Mouse (Mus musculus) limb, embryonic 11.5 days (tissue): ENCODE data around the gene Zfp661. TPM values are rescaled to one million over a fixed set of nuclear protein-coding genes. Genes with fewer than 3 reads are reported as not detected.

ENCODE experiments used
- ATAC-seq: fragments of 200-750 bp; cut with Nextera tagmentation; 2 replicates; pipeline ENCODE4 v1.8.0; 2017; ENCODE audit warnings: low read depth; ENCODE audit not compliant: insufficient number of reproducible peaks, low FRiP score, low TSS enrichment
- DNase-seq: peaks from one replicate; pipeline ENCODE4 v3.0.0-alpha.2; 2015; ENCODE audit warnings: low spot score
- H3K27ac ChIP-seq: fragments of 300-500 bp; sonication (generic); replicated peaks from 2 replicates; pipeline ENCODE4 v1.5.1; 2014; ENCODE audit warnings: low read depth, mild to moderate bottlenecking, low read length
- H3K27me3 ChIP-seq: fragments of 300-500 bp; sonication (generic); 2 replicates; pipeline ENCODE4 v1.6.1; 2014; ENCODE audit warnings: mild to moderate bottlenecking, low read length, mixed read lengths; ENCODE audit not compliant: control insufficient read depth, insufficient read depth
- H3K36me3 ChIP-seq: fragments of 300-500 bp; sonication (generic); 2 replicates; pipeline ENCODE4 v1.6.1; 2014; ENCODE audit warnings: mild to moderate bottlenecking, low read length, moderate library complexity, mixed read lengths; ENCODE audit not compliant: control insufficient read depth, insufficient read depth
- H3K4me1 ChIP-seq: fragments of 300-500 bp; sonication (generic); 2 replicates; pipeline ENCODE4 v1.6.1; 2014; ENCODE audit warnings: low read length, mixed read lengths; ENCODE audit not compliant: control insufficient read depth, insufficient read depth
- H3K4me2 ChIP-seq: fragments of 300-500 bp; sonication (generic); 2 replicates; pipeline ENCODE4 v1.6.1; 2014; ENCODE audit warnings: low read depth, mild to moderate bottlenecking, moderate library complexity; ENCODE audit not compliant: severe bottlenecking
- H3K4me3 ChIP-seq: fragments of 300-500 bp; sonication (generic); 2 replicates; pipeline ENCODE4 v1.5.1; 2014; ENCODE audit warnings: low read depth, low read length
- H3K9ac ChIP-seq: fragments of 300-500 bp; sonication (generic); 2 replicates; pipeline ENCODE4 v1.6.1; 2014; ENCODE audit warnings: mild to moderate bottlenecking, low read length
- H3K9me3 ChIP-seq: fragments of 300-500 bp; sonication (generic); 2 replicates; pipeline ENCODE4 v1.6.1; 2016; ENCODE audit warnings: low read length; ENCODE audit not compliant: control insufficient read depth
- WGBS: fragments of 180-500 bp; shearing (Covaris S2); extraction: QIAGEN DNeasy Blood & Tissue Kit; methylation state at CpG from one replicate; pipeline ENCODE4 v1.1.7; 2014; 5-methylcytosine and 5-hydroxymethylcytosine counted together
- polyA plus RNA-seq: library from polyadenylated mRNA; unstranded; fragments of >200 nt; fragmentation: Nextera tagmentation; extraction: Ambion mirVana; gene quantifications from 2 replicates; pipeline ENCODE4 v1.2.1, GENCODE M21; 2014

Zfp661 gene
- 5.5 and 7.2 TPM in 2 replicates for polyA plus RNA-seq

- peak within 1 kb of the TSS; percentile 74; the same call in 1 of the 2 replicates for H3K27ac ChIP-seq
- peak within 1 kb of the TSS; percentile 90 for H3K4me3 ChIP-seq
- H3K9me3 ChIP-seq, result no peaks in the 10 kb centered on the region
- ATAC-seq, result peak; percentile 84
- 5% methylated on average over 39 of the region's 39 CpGs for WGBS
- peak within 1 kb of the TSS; percentile 93 for H3K9ac ChIP-seq
- H3K27me3 ChIP-seq, result no peaks in the 10 kb centered on the region
- peak within 1 kb of the TSS; percentile 55 for H3K4me2 ChIP-seq
- H3K4me1 ChIP-seq, result peaks cover 3% of the 10 kb centered on the region; the same call in 1 of the 2 replicates
- H3K36me3 ChIP-seq, result peaks cover 3% of the 10 kb centered on the region; the same call in 1 of the 2 replicates
- peak; percentile 93 for DNase-seq
These were observed at the start of gene Zfp661, which contains the start of gene Mrps5 for GRCm38 (mm10) chr2:127586694-127587513. Zfp661 (minus strand) TSS chr2:127587094. Mrps5 (plus strand) TSS chr2:127587222.

DNA sequence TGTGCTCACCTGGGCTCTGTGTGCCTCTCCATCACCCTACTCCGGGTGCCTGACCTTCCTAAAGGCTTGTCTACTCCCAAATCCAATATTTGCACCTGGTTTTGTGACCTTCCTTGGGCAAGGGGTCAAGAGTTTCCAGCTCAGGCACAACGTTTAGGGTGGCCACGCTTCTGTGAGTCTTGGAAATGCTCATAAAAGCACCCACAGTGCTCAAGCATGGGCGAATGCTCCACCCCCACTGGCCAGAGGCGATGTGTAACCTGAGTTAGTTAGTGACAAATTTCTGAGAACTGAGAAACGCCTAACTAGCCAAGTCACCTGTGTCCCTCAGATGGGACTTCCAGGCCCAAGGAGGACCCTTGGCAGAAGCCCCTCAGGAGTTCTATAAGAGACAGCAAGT is 48.7 kb upstream of the Zfp661 start:
- WGBS, result 65% methylated on average over 6 of the region's 6 CpGs
- Histone ChIP-seq H3K27ac (no peak overlapping the region), H3K4me2 (no peak overlapping the region), H3K4me1 (no peaks in the 10 kb centered on the region), H3K36me3 (no peaks in the 10 kb centered on the region), H3K4me3 (no peak overlapping the region), H3K9ac (no peak overlapping the region), H3K27me3 (no peaks in the 10 kb centered on the region), H3K9me3 (no peaks in the 10 kb centered on the region)
- DNase-seq, result no peak
- no peak for ATAC-seq

- DNase-seq (no peak), ATAC-seq (no peak)
- H3K9me3 ChIP-seq, result no peaks in the 10 kb centered on the region
- no peak overlapping the region for H3K4me2 ChIP-seq
- H3K9ac ChIP-seq, result no peak overlapping the region
- no peaks in the 10 kb centered on the region for H3K4me1 ChIP-seq
- H3K27me3 ChIP-seq, result no peaks in the 10 kb centered on the region
- no peaks in the 10 kb centered on the region for H3K36me3 ChIP-seq
- no peak overlapping the region for H3K27ac ChIP-seq
- no peak overlapping the region for H3K4me3 ChIP-seq
- WGBS, result 69% methylated on average over 2 of the region's 2 CpGs
These were observed 45.7 kb upstream of the Zfp661 start for GRCm38 (mm10) chr2:127632601-127633000.

DNA sequence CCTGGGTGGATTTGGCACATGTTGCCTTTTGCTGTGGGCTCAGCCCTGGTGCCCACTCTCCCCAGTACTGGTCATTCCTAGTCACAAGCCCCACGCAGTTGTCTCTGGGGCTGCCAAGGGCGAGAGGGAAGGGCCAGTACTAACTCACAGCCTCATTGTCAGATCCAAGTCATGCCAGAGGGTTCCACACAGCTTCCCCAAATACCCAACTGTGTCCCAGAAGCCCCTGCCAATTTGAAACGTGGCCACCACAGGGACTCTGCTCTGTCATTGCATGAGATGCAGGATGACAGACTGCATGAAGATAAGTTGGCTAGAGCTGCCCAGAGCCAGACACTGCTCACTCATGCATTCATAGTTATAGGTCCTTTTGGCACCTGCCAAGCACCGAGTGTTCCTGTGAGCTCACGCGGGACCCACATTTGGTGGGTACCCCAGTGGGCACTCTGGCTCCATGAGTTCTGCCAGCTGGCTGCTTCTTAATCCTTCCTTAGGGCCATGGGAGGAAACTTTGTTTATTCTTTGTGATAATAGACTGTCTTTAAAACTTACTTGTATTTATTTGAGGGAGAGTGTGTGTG is 41.2 kb upstream of the Zfp661 start:
- no peak overlapping the region for H3K9ac ChIP-seq
- no peak for ATAC-seq
- H3K36me3 ChIP-seq, result no peaks in the 10 kb centered on the region
- H3K27me3 ChIP-seq, result no peaks in the 10 kb centered on the region
- H3K4me2 ChIP-seq, result no peak overlapping the region
- no peaks in the 10 kb centered on the region for H3K9me3 ChIP-seq
- 80% methylated on average over 6 of the region's 6 CpGs for WGBS
- no peak overlapping the region for H3K4me3 ChIP-seq
- H3K27ac ChIP-seq, result no peak overlapping the region
- DNase-seq, result no peak
- no peaks in the 10 kb centered on the region for H3K4me1 ChIP-seq

- H3K9me3 ChIP-seq, result no peaks in the 10 kb centered on the region
- H3K27ac ChIP-seq, result no peak overlapping the region
- H3K36me3 ChIP-seq, result no peaks in the 10 kb centered on the region
- DNase-seq (no peak), ATAC-seq (no peak)
- 80% methylated on average over 6 of the region's 6 CpGs for WGBS
- H3K9ac ChIP-seq, result no peak overlapping the region
- no peaks in the 10 kb centered on the region for H3K27me3 ChIP-seq
- H3K4me1 ChIP-seq, result no peaks in the 10 kb centered on the region
- no peak overlapping the region for H3K4me2 ChIP-seq
- no peak overlapping the region for H3K4me3 ChIP-seq
These were observed 40.5 kb upstream of the Zfp661 start for GRCm38 (mm10) chr2:127627354-127627753.

GRCm38 (mm10) chr2:127625659-127626058 is 38.8 kb upstream of the Zfp661 start:
- H3K9me3 ChIP-seq, result no peaks in the 10 kb centered on the region
- H3K4me2 ChIP-seq, result no peak overlapping the region
- H3K27ac ChIP-seq, result no peak overlapping the region
- no peaks in the 10 kb centered on the region for H3K36me3 ChIP-seq
- ATAC-seq, result no peak
- H3K9ac ChIP-seq, result no peak overlapping the region
- H3K27me3 ChIP-seq, result no peaks in the 10 kb centered on the region
- 81% methylated on average over 5 of the region's 5 CpGs for WGBS
- H3K4me1 ChIP-seq, result no peaks in the 10 kb centered on the region
- H3K4me3 ChIP-seq, result no peak overlapping the region
- DNase-seq, result no peak

DNA sequence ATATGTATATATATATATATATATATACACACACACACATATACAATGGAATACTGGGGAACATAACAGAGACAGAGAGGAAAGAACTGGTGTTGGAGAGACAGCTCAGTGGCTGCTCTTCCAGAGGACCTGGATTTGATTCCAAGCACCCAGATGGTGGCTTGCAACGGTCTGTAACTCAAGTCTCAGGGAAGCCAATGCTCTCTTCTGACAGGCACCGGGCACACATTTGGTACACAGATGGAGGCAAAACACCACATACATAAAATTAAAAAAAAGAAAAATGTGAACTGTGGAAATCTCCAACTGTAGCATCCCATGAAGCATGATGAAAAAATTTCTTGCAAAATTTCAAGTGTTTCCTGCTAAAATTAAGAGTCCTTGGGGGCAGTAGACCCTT is 37.9 kb upstream of the Zfp661 start:
- no peak overlapping the region for H3K9ac ChIP-seq
- H3K36me3 ChIP-seq, result no peaks in the 10 kb centered on the region
- no peak overlapping the region for H3K27ac ChIP-seq
- H3K4me1 ChIP-seq, result no peaks in the 10 kb centered on the region
- no peaks in the 10 kb centered on the region for H3K9me3 ChIP-seq
- H3K27me3 ChIP-seq, result no peaks in the 10 kb centered on the region
- WGBS, result 87% methylated on average over 2 of the region's 2 CpGs
- ATAC-seq (no peak), DNase-seq (no peak)
- no peak overlapping the region for H3K4me2 ChIP-seq
- no peak overlapping the region for H3K4me3 ChIP-seq

GRCm38 (mm10) chr2:127622065-127622464 is 35.2 kb upstream of the Zfp661 start:
- H3K9me3 ChIP-seq, result no peaks in the 10 kb centered on the region
- ATAC-seq, result no peak
- no peak for DNase-seq
- H3K4me3 ChIP-seq, result no peak overlapping the region
- no peaks in the 10 kb centered on the region for H3K36me3 ChIP-seq
- no peaks in the 10 kb centered on the region for H3K4me1 ChIP-seq
- H3K27ac ChIP-seq, result no peak overlapping the region
- H3K27me3 ChIP-seq, result no peaks in the 10 kb centered on the region
- H3K4me2 ChIP-seq, result no peak overlapping the region
- WGBS, result 58% methylated on average over 3 of the region's 3 CpGs
- no peak overlapping the region for H3K9ac ChIP-seq
